Mouse (Mus musculus): ENCODE results near the gene Hsh2d.
A peak's percentile ranks its signal among the peaks of the same experiment; 100 is the strongest.

Hsh2d gene

DNA sequence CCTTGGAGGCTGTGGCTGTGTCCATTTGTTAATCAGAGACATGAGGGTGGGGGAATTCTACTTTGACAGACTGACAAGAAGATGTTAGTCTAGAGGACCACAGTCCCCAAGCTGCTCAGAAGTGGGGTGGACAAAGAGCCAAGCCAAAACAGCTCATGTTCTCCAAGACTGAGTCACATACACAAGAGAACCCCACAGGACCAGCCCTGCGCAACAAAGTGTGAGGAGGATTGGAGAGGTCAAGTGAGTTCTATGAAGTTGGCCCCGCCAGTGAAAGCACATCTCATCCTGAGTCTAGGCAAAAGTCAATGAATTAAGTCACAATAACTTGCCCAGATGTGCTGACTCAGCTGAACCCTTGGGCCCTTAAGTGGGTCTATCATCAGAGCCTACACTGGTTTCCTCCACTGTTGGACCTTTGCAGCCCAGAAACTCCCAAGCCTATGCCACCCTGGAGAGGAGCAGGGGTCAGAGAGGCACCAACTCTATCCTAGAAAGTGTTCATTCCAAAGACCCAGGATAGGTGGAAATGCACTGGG is 1.6 kb upstream of the Hsh2d start:
- DNase-seq (ENCODE audit: low read depth, low spot score), result no peak

DNA sequence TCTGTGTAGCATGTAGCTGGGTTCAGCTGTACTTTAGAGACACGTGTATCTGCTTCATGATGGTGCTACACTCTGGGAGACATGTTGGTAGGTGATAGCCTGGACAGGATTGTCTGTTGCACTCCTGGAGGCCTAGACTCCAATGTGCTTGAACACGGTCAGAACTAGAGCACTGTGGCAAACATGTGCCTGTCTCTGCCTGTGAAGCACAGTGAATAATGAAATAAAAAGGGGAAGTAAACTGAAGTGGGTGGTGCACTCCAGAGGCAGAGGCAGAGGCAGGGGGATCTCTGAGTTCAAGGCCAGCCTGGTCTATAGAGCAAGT is 739 bp downstream of the Hsh2d start:
- no peak for DNase-seq (ENCODE audit: low read depth, low spot score)

DNA sequence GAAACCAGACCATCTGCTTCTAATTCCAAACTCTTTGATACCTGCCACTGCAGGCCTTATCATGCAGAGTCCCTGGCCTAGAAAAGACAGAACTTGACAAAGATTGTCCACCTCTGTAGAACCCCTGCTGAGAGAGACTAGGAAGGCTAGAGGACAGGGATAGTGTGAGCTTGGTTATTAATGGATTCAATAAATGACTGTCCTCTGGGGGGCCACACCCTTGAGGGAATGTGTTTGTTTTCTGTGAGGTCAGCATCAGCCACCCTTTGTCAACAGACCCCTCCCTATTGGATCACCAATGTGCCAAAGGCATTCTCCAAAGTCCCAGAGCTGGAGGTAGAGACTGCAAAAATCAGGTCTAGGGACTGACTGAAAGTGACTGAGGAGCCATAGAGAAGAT is 2.6 kb downstream of the Hsh2d start:
- DNase-seq (ENCODE audit: low read depth, low spot score), result peak; percentile 60

DNA sequence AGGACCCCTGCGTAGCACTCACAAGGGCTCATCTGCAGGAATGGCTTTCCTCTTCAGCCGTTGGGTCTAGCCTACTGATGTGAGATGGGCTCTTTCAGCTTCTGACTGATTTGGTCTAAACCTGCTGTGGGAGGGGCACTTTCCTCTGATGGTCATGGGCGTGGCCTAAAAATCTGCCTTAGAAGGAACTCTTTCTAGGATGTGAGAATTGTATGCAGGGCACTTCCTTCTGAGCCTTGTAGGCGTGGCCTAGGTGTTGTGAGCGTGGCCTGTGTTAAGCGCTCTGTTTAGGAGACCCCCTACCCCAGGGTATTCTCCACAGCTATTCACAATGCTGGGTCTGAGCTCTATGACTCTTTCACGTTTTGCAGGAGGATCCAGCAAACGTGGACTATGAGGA is 8.6 kb downstream of the Hsh2d start:
- DNase-seq (ENCODE audit: low read depth, low spot score), result peak; percentile 92

DNA sequence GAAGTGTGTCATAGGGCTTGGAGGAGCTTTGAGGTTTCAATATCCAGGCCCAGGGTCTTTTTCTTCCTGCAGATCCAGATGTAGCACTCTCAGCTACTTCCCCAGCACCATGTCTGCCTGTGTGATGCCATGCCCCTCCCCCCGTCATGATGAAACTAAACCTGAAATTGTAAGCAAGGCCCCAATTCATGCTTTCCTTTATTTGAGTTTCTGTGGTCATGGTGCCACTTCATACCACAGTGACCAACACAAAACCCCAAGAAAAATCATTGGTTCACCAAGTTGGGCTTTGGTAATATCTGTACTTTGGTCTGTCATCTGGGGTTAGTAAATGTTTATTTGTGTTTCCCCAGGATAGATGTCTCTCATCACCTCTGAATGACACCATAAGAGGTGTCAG is 19.1 kb downstream of the Hsh2d start:
- no peak for DNase-seq (ENCODE audit: low read depth, low spot score)

DNA sequence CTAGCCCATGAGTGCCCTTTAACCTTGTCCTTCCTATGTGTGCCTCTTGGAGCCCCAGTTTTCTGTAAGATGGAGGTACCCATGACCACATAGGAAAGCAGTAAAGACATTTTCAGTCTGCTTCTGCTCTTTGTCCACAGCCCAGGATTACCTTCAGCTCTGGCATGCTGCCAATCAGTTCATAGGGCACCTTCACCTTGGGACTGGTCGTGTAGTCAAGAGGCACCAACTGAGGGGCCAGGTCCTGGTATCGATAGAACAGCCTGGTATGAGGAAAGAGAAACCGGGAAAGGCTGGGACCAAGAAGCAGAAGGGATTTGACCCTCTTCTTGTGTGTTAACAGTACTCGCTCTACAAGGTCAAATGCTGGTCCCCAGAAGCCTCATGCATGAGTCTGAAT is 20.8 kb downstream of the Hsh2d start:
- DNase-seq (ENCODE audit: low read depth, low spot score), result no peak

DNA sequence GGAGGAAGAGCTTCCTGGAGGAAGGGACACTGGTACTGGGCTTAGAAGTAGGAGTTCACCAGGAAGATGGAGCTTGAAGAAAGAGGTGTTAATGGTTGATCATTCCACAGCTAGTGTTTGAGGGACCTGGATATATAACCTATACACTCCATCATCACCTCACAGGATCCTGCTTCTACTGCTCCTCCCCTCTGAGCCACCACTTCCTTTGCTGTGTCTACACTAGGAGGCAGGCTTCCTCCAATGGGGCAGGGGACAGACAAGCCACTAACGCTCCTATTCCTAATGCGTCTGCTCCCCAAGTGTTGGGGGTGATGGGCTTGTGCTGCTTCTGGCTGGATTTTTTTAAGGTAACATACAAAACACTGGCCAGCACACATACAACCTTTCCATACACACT is 21.3 kb downstream of the Hsh2d start:
- DNase-seq (ENCODE audit: low read depth, low spot score), result no peak

DNA sequence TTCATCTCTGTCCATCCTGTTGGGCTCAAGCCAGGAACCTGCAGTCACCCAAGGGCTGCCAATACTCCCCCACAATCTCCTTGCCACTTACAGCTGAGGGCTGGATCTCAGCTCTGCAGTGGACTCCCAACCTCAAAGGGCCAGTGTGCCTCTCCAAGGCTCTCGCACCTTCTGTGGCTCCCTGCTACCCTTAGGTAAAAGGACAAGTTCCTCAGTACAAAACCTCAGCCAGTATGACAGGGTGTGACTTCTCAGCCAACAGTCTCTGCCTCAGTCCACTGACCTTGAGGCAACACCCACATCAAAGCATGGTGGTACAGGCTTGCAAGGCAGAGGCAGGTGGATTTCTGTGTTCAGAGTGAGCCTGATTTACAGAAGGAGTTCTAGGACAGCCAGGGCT is 22.4 kb downstream of the Hsh2d start:
- DNase-seq (ENCODE audit: low read depth, low spot score), result no peak

DNA sequence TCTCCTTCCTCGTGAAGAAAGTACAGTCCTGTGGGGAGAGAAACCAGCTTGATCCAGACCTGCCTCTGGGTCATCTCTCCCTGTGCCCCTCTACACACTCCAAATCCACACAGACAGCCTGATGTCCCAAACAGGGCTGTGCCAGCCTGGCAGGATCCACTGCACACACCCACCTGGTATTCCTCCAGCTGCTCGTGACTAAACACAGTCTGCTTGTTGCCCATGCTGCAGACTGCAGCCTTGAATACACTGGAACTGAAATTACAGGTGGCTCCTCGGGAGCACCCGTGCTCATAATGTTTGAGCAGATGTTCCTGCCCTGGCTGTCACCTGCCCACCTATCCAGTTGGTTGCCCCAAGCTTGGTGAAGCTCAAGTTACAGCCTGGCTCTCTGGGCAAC is 23.3 kb downstream of the Hsh2d start, which contains the start of gene Cib3:
Gene Cib3, minus strand, starts transcription at position 87 of the 400 bp plus-strand sequence.
- no peak for DNase-seq (ENCODE audit: low read depth, low spot score)

DNA sequence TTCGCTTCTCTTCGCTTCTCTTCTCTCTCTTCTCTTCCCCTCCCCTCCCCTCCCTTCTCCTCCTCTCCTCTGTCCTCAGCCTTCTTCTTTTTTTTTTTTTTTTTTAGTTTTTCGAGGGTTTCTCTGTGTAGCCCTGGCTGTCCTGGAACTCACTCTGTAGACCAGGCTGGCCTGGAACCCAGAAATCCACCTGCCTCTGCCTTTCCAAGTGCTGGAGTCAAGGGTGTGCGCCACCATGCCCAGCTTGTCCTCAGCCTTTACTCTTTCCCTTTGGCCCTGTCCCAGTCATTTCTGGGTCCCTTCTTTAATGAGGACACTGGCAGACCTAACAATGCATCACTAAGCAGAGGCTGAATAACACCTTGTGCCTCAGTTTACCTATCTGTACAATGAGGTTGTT is 24.1 kb downstream of the Hsh2d start, which contains the start of gene Gm11034:
Gene Gm11034, minus strand, starts transcription at position 101 of the 400 bp plus-strand sequence.
- no peak for DNase-seq (ENCODE audit: low read depth, low spot score)

DNA sequence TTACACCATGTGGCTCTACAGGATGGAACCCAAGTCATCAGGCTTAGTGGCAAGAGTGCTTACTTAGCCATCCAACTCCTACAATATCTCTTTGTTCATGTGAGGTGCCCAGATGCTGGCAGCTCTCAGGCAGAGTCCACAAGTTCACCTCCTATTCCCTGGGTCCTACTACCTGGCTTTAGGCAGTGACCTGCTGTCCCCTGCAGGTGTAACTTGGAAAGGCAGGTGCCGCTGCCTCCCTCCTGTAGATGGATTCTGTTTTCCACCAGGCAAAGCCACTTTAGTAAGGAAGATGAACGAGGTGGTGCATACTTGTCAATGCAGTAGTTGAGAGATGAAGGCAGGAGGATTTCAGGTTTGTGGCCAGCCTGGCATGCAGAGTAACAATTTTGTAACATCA is 25.6 kb downstream of the Hsh2d start:
- peak; percentile 58 for DNase-seq (ENCODE audit: low read depth, low spot score)

DNA sequence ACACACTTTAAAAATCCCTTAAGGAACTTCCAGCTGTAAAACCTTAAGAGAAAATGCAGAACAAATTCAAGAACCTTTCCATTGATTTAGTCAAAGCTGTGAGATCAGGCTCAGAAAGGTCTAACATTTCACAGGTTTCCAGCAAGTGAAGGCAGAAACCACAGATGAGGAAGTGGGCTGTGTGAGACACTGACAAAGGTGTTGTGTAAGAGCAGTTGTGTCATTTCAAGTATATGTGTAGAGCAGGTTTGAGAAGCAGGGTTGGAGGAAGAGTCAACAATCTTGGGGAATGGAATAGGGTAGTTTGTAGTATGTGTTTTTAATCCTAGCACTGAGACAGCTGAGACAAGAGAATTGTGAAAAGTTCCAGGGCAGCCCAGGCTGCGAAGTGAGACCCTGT is 26.4 kb downstream of the Hsh2d start:
- DNase-seq (ENCODE audit: low read depth, low spot score), result no peak

DNA sequence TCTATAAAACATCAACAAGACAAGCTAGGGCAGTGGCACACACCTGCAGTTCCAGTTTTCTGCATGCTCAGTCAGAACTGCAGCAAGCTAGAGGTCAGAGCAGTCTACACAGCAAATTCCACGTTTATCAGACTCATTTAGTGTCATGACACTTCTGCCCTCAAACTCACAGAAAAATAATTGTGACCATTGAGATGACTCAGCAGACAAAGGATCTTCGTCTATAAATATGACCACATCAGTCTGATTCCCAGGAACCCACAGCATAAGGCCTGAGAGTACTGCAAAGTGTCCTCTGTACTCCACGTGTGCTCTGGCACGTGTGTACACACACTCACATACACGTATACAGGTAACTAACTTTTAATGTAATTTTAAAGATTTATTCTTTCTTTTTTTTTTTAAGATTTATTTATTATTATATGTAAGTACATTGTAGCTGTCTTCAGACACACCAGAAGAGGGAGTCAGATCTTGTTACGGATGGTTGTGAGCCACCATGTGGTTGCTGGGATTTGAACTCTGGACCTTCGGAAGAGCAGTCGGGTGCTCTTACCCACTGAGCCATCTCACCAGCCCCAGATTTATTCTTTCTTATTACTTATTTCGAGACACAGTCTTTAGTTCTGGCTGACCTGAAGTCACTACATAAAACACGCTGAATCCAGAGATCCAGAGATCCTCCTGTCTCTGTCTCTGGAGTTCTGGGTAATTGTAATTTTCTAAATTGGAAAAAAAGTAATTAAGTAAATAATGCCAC is 29.5 kb downstream of the Hsh2d start:
- no peak for DNase-seq (ENCODE audit: low read depth, low spot score)

DNA sequence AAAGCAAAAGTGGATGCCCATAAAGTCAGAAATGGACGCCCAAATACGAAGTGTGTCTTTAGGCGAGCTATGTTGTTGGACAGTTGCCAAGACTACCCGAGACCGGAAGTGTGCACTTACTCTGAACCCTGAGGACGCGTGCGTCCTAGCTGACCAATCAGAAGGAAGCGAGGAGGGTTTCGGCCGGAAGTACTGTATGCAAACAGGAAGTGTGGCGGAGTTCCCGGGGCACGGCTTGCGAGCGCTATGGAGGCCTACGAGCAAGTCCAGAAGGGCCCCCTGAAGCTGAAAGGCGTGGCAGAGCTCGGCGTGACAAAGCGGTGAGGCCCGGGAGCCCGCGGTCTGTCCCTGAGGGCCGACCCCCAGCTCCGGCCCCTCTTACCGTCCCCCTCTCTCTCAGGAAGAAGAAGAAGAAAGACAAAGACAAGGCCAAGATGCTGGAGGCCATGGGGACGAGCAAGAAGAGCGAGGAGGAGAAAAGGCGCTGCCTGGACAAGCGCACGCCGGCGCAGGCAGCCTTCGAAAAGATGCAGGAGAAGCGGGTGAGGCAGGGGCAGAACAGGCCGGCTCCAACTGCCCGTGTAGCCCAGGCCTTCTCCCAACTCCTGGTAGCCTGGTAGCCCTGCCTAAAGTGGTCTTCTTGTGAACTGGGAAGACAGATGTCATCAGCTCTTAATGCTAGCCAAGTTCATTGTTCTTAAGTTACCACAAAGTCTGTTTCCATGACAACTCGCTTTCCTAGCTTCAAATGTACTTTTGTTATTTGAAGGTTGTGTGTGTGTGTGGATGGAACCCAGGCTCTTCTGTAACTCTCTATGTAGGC is 30.3 kb downstream of the Hsh2d start, which contains the start of gene Fam32a:
Gene Fam32a, plus strand, starts transcription at position 190 of the 823 bp plus-strand sequence.
- DNase-seq (ENCODE audit: low read depth, low spot score), result peak; percentile 98

DNA sequence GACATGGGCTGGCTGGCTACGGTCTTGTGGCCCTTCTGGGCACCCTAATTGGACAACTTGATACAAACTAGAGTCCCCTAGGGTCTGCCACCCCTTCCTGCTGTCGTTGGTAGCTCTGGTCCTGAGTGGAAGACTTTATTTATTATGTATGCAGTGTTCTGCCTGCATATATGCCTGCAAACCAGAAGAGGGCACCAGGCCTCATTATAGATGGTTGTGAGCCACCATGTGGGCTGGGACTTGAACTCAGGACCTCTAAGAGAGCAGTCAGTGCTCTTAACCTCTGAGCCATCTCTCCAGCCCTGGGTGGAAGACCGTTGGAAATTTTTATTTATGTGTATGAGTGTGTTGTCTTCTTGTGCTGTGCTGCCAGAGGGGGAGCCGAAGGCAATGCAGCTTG is 31.3 kb downstream of the Hsh2d start:
- peak; percentile 32 for DNase-seq (ENCODE audit: low read depth, low spot score)

DNA sequence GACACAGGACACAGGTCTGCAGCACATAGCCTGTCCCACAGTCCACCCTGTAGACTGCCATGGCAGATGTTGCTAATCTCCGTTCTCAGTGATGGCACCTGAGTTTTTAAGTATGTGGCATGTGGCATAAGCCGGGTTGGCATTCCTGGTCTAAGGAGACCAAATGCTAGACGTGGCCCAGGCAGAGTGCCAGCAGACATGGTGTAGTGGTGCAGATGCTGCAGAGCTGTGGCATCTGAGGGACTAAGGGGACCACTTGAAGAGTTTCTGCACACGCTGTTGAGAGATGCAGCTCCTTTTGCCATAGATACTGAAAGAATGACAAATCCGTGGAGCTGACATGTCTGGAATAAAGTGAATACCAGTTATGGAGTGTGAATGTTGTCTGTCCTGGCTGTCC is 33.2 kb downstream of the Hsh2d start:
- DNase-seq (ENCODE audit: low read depth, low spot score), result no peak

DNA sequence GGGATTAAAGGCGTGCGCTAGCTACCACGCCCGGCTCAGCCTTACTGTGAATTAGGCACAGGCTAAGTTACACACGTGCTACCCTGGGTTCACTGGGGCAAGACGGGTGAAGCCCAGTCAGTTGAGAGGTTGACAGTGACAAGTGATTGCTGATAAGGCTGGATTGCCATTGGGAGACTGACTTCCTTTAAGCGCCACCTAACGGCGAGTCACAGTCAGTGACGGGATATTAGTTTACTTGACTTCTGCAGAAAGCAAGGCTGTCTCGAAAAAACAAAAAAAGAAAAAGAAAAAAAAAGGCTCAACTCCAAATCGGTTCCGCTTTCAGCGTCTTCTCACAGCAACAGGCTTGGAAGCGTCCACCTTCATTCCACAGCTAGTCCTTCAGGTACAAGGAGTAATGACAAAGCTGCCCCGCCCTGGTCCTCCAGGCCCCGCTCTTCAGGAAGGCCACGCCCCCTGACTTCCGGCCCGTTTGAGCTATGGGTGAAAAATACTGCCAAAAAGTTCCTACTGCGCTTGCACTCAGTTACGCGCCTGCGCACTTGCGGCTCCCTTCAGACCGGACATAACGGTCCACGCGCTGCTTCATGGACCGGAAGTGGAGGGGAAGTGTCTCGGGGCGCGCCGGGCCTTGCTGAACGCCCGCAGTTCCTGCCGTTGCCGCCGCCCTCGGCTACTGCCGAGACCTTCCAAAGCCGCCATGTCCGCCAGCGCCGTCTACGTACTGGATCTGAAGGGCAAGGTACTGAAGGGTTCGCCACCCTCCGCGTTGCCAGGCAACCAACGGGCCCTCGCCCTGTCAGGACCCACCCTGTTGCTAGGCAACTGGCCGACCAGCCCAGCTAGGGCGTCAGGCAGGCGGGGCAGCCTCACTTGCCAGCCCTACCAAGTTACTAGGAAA is 50.3 kb downstream of the Hsh2d start, which contains the start of gene Ap1m1:
Gene Ap1m1, plus strand, starts transcription at position 520 of the 904 bp plus-strand sequence.
- peak; percentile 99 for DNase-seq (ENCODE audit: low read depth, low spot score)

DNA sequence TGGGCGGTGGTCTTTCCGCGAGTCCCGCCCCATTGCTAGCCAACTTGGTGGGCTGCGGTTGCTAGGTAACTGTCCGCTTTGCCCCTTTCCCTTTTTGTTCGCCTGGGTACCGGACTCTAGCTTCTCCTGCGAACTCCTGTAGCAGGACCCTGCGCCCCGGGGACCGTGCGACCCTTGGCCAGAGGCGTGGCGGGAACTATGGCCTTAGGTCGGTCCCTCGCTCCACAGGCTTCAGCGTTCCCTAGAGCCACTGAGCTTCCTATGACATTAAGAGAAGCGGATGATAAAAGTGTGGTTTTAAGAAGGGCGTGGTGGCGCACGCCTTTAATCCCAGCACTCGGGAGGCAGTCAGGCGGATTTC is 50.9 kb downstream of the Hsh2d start:
- no peak for DNase-seq (ENCODE audit: low read depth, low spot score)

DNA sequence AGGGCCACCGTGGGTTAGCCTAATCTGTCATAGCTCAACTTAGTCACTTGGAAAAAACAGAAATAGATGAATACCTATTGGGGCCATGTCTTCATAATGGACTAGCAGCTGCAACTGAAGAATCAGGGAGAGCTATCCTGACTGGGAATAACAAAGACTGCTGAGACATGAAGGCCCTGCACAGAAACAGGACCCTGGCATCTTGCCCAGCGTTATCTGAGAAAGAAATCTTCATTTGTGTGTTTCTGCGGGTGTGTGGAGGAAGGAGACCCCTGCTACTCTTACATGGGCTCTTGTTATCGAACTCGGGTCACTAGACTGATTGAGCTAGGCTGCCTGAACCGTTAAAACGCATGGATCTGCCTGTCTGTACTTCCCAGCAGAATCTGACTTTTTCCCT is 51.5 kb downstream of the Hsh2d start:
- DNase-seq (ENCODE audit: low read depth, low spot score), result no peak

DNA sequence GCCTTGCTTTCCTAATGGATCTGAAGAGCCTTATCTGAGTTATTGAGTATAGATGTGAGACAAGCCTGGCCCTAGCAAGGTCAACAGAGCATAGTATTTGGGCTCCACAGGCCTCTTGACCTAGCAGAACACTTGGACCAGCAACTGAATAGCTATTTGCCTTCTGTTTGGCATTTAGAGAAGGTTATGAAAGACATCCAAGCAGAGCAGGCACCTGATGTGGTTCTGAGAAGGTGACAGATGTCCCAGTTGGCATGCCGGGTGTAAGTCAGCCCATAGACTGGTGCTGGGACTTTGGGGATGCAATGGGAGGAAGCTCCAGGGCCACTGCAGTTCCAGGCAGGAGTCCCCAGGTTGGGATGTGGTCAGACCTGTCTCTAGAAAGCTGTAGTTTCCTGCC is 52.8 kb downstream of the Hsh2d start:
- no peak for DNase-seq (ENCODE audit: low read depth, low spot score)

DNA sequence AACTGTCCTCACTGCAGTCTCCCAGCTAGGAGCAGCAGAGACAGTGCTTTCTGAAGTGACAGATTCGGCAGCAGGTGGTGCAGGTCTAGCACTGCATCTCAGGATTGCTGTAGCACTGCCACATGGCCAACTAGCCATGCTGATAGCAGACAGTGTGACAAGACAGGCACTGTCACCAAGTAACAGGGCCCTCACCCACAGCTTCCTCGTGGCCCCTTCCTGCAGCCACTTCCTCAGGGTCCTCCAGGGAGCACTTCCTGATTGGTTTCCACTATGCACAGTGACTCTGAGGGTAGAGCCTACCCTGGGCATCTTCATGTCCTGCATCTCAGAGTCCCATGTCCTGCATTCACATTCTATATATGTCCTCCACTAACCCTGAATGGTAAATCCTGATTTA is 55.2 kb downstream of the Hsh2d start:
- DNase-seq (ENCODE audit: low read depth, low spot score), result no peak

Measured in ZHBTc4 (cell line).